Mouse (Mus musculus) C2C12 (cell line): ENCODE results near the gene Zc3h15. TPM values are rescaled to one million over a fixed set of nuclear protein-coding genes. Genes with fewer than 3 reads are reported as not detected.

Experiments
- H3K27me3 ChIP-seq: one replicate; pipeline ENCODE4 v1.6.1; 2011; ENCODE audit not compliant: control insufficient read depth, insufficient read depth, insufficient read length
- H3K36me3 ChIP-seq: one replicate; pipeline ENCODE4 v1.6.1; 2011; ENCODE audit not compliant: control insufficient read depth, insufficient read depth
- H3K4me3 ChIP-seq: one replicate; pipeline ENCODE4 v1.5.1; 2011; ENCODE audit warnings: mild to moderate bottlenecking, control low read depth; ENCODE audit not compliant: poor library complexity, insufficient read depth, severe bottlenecking
- H3K79me2 ChIP-seq: one replicate; pipeline ENCODE4 v1.6.1; 2011; ENCODE audit not compliant: control insufficient read depth, insufficient read depth
- H3K79me3 ChIP-seq: one replicate; pipeline ENCODE4 v1.6.1; 2011; ENCODE audit warnings: low read depth, control low read depth
- H3ac ChIP-seq: one replicate; pipeline ENCODE3; 2011; ENCODE audit warnings: low read depth; ENCODE audit not compliant: control insufficient read depth, insufficient read length
- CEBPB ChIP-seq: IDR thresholded peaks from one replicate; pipeline ENCODE4 v1.6.1; 2011; ENCODE audit warnings: low read depth, mild to moderate bottlenecking, control low read depth, moderate library complexity
- CTCF ChIP-seq: IDR thresholded peaks from one replicate; pipeline ENCODE4 v1.5.1; 2011; ENCODE audit not compliant: control insufficient read depth, insufficient read depth, insufficient read length
- FOSL1 ChIP-seq: IDR thresholded peaks from one replicate; pipeline ENCODE4 v1.8.0; 2011; ENCODE audit warnings: mild to moderate bottlenecking, low read length; ENCODE audit not compliant: poor library complexity, insufficient read depth, severe bottlenecking
- MAX ChIP-seq: IDR thresholded peaks from one replicate; pipeline ENCODE4 v1.6.1; 2011; ENCODE audit warnings: mild to moderate bottlenecking, control low read depth
- MYOD1 ChIP-seq: IDR thresholded peaks from one replicate; pipeline ENCODE4 v1.6.1; 2011; ENCODE audit warnings: low read depth; ENCODE audit not compliant: control insufficient read depth, insufficient read length
- MYOG ChIP-seq: IDR thresholded peaks from one replicate; pipeline ENCODE4 v1.6.1; 2011; ENCODE audit not compliant: control insufficient read depth, insufficient read length; ENCODE audit errors: extremely low read depth
- USF1 ChIP-seq: IDR thresholded peaks from one replicate; pipeline ENCODE4 v1.6.1; 2011; ENCODE audit warnings: low read depth, mild to moderate bottlenecking, control low read depth, moderate library complexity
- polyA plus RNA-seq: library from polyadenylated mRNA; unstranded; fragments of >200 nt; fragmentation: generic; extraction: Trizol; gene quantifications from one replicate; pipeline ENCODE4 v1.2.1, GENCODE M21; 2012; ENCODE audit warnings: missing spikeins

Zc3h15 gene
- polyA plus RNA-seq, 1 experiment, result 52.1 TPM

GRCm38 (mm10) chr2:83625226-83626108 lies 18.8 kb upstream of the Zc3h15 start:
- Histone ChIP-seq H3ac (no peak overlapping the region), H3K27me3 (no peaks in the 10 kb centered on the region), H3K79me3 (no peaks in the 10 kb centered on the region), H3K79me2 (no peaks in the 10 kb centered on the region), H3K36me3 (no peaks in the 10 kb centered on the region), H3K4me3 (no peak overlapping the region)
- TF ChIP-seq FOSL1 (no peak), CTCF (peak; percentile 76)

- H3K4me3 ChIP-seq, result no peak overlapping the region
- H3ac ChIP-seq, result no peak overlapping the region
- no peak for TF ChIP-seq CEBPB
- TF ChIP-seq MYOD1, result no peak
- no peak for TF ChIP-seq MAX
- TF ChIP-seq USF1, result no peak
- no peak for TF ChIP-seq FOSL1
- TF ChIP-seq MYOG, result no peak
- TF ChIP-seq CTCF, result no peak
- no peaks in the 10 kb centered on the region for H3K79me3 ChIP-seq
- H3K36me3 ChIP-seq, result no peaks in the 10 kb centered on the region
- no peaks in the 10 kb centered on the region for H3K27me3 ChIP-seq
- no peaks in the 10 kb centered on the region for H3K79me2 ChIP-seq
These were observed 17.4 kb upstream of the Zc3h15 start for GRCm38 (mm10) chr2:83626881-83627280.

- H3K27me3 ChIP-seq, result no peaks in the 10 kb centered on the region
- H3K4me3 ChIP-seq, result no peak overlapping the region
- H3K79me2 ChIP-seq, result no peaks in the 10 kb centered on the region
- no peak overlapping the region for H3ac ChIP-seq
- no peaks in the 10 kb centered on the region for H3K79me3 ChIP-seq
- no peaks in the 10 kb centered on the region for H3K36me3 ChIP-seq
- TF ChIP-seq MAX (no peak), MYOD1 (no peak), FOSL1 (no peak), MYOG (no peak), CTCF (no peak), USF1 (no peak), CEBPB (no peak)
These were observed 16.7 kb upstream of the Zc3h15 start for GRCm38 (mm10) chr2:83627495-83627894.

GRCm38 (mm10) chr2:83627932-83628331 lies 16.3 kb upstream of the Zc3h15 start:
- H3K79me2 ChIP-seq, result no peaks in the 10 kb centered on the region
- TF ChIP-seq MYOG (no peak), MYOD1 (no peak), USF1 (no peak), CTCF (no peak), FOSL1 (no peak), CEBPB (no peak), MAX (no peak)
- H3K36me3 ChIP-seq, result no peaks in the 10 kb centered on the region
- no peaks in the 10 kb centered on the region for H3K79me3 ChIP-seq
- no peaks in the 10 kb centered on the region for H3K27me3 ChIP-seq
- no peak overlapping the region for H3K4me3 ChIP-seq
- H3ac ChIP-seq, result no peak overlapping the region

- no peaks in the 10 kb centered on the region for H3K27me3 ChIP-seq
- no peak overlapping the region for H3K4me3 ChIP-seq
- H3ac ChIP-seq, result no peak overlapping the region
- TF ChIP-seq FOSL1, result no peak
- no peak for TF ChIP-seq CTCF
- no peak for TF ChIP-seq USF1
- no peak for TF ChIP-seq MYOD1
- no peak for TF ChIP-seq CEBPB
- no peak for TF ChIP-seq MAX
- no peak for TF ChIP-seq MYOG
- peaks cover 11% of the 10 kb centered on the region for H3K36me3 ChIP-seq
- H3K79me3 ChIP-seq, result peaks cover 24% of the 10 kb centered on the region
- H3K79me2 ChIP-seq, result peaks cover 26% of the 10 kb centered on the region
These were observed 2.2 kb upstream of the Zc3h15 start for GRCm38 (mm10) chr2:83641993-83642392.

- TF ChIP-seq CTCF (no peak), CEBPB (no peak), MYOD1 (no peak), USF1 (no peak), MAX (no peak)
- peaks cover 91% of the 10 kb centered on the region for H3K79me3 ChIP-seq
- H3ac ChIP-seq, result no peak overlapping the region
- H3K36me3 ChIP-seq, result peaks cover 43% of the 10 kb centered on the region
- peaks cover 96% of the 10 kb centered on the region for H3K79me2 ChIP-seq
- no peak overlapping the region for H3K4me3 ChIP-seq
- no peaks in the 10 kb centered on the region for H3K27me3 ChIP-seq
These were observed 4.7 kb downstream of the Zc3h15 start for GRCm38 (mm10) chr2:83648916-83649315.
